Mouse (Mus musculus): ENCODE data around the gene Med19. TPM values are rescaled to one million over a fixed set of nuclear protein-coding genes. Genes with fewer than 3 reads are reported as not detected.

Gene Med19
- total and polyA plus RNA-seq, 3 experiments, result 6.8 to 14.2 (median 11.5) TPM

- Histone ChIP-seq H3K36me3 (ENCODE audit: control insufficient read depth, insufficient read depth, low read length) (peaks cover 62% of the 10 kb centered on the region), H3K9ac (ENCODE audit: low read depth, low read length) (no peak overlapping the region), H3K4me1 (ENCODE audit: control insufficient read depth, insufficient read depth, low read length) (peaks cover 25% of the 10 kb centered on the region), H3K27ac (no peak overlapping the region), H3K4me3 (no peak overlapping the region), H3K79me2 (replicated peaks; ENCODE audit: control insufficient read depth, insufficient read depth, low read length) (peaks cover 14% of the 10 kb centered on the region), H3K27me3 (ENCODE audit: control insufficient read depth, insufficient read depth, low read length) (no peaks in the 10 kb centered on the region)
- DNase-seq, result no peak
- WGBS, result 11% methylated on average over 1 of the region's 1 CpGs
- intact Hi-C loops (cut with DNase I), result no loop called here
- no peak for TF ChIP-seq POLR2A (IDR thresholded peaks at IDR 0.05; ENCODE audit: insufficient read depth, low read depth, low read length)
- no peak for TF ChIP-seq CTCF (IDR thresholded peaks at IDR 0.05)
- no peak for TF ChIP-seq EP300 (IDR thresholded peaks at IDR 0.05; ENCODE audit: insufficient read depth, low read depth, low read length)
These were observed 32.1 kb upstream of the Med19 start for GRCm38 (mm10) chr2:84646138-84646537.

GRCm38 (mm10) chr2:84647051-84647568, 31.1 kb upstream of the Med19 start:
- TF ChIP-seq EP300 (IDR thresholded peaks at IDR 0.05; ENCODE audit: insufficient read depth, low read depth, low read length), result no peak
- TF ChIP-seq POLR2A (IDR thresholded peaks at IDR 0.05; ENCODE audit: insufficient read depth, low read depth, low read length), result no peak
- no peak for TF ChIP-seq CTCF (IDR thresholded peaks at IDR 0.05)
- H3K4me1 ChIP-seq (ENCODE audit: control insufficient read depth, insufficient read depth, low read length), result peaks cover 17% of the 10 kb centered on the region
- DNase-seq, result no peak
- no peak overlapping the region for H3K27ac ChIP-seq
- 0 out of 2 replicates have a peak overlapping the region, but pooled peaks have one; percentile 9 for H3K9ac ChIP-seq (ENCODE audit: low read depth, low read length)
- intact Hi-C loops (cut with DNase I), result no loop called here
- 58% methylated on average over 6 of the region's 6 CpGs for whole genome bisulfite sequencing
- H3K4me3 ChIP-seq, result no peak overlapping the region
- no peaks in the 10 kb centered on the region for H3K27me3 ChIP-seq (ENCODE audit: control insufficient read depth, insufficient read depth, low read length)
- peaks cover 10% of the 10 kb centered on the region; the same call in 1 of the 2 replicates for H3K79me2 ChIP-seq (replicated peaks; ENCODE audit: control insufficient read depth, insufficient read depth, low read length)
- peaks cover 52% of the 10 kb centered on the region for H3K36me3 ChIP-seq (ENCODE audit: control insufficient read depth, insufficient read depth, low read length)

GRCm38 (mm10) chr2:84648369-84648768, 29.8 kb upstream of the Med19 start:
- H3K9ac ChIP-seq (ENCODE audit: low read depth, low read length), result peak overlapping the region; percentile 12
- peaks cover 40% of the 10 kb centered on the region for H3K36me3 ChIP-seq (ENCODE audit: control insufficient read depth, insufficient read depth, low read length)
- TF ChIP-seq CTCF (IDR thresholded peaks at IDR 0.05) (peak; percentile 46), POLR2A (IDR thresholded peaks at IDR 0.05; ENCODE audit: insufficient read depth, low read depth, low read length) (no peak)
- peak overlapping the region; percentile 85 for H3K27ac ChIP-seq
- H3K27me3 ChIP-seq (ENCODE audit: control insufficient read depth, insufficient read depth, low read length), result no peaks in the 10 kb centered on the region
- peaks cover 10% of the 10 kb centered on the region for H3K4me1 ChIP-seq (ENCODE audit: control insufficient read depth, insufficient read depth, low read length)
- WGBS, result 6% methylated on average over 6 of the region's 6 CpGs
- intact Hi-C loops (cut with DNase I), result no loop called here
- H3K79me2 ChIP-seq (replicated peaks; ENCODE audit: control insufficient read depth, insufficient read depth, low read length), result peaks cover 8% of the 10 kb centered on the region; the same call in 1 of the 2 replicates
- H3K4me3 ChIP-seq, result peak overlapping the region; percentile 63
- DNase-seq, result no peak

GRCm38 (mm10) chr2:84649674-84650073, 28.5 kb upstream of the Med19 start:
- peak overlapping the region; percentile 85 for H3K27ac ChIP-seq
- peak overlapping the region; percentile 68 for H3K9ac ChIP-seq (ENCODE audit: low read depth, low read length)
- WGBS, result under 1% methylated on average over 10 of the region's 10 CpGs
- H3K79me2 ChIP-seq (replicated peaks; ENCODE audit: control insufficient read depth, insufficient read depth, low read length), result peaks cover 8% of the 10 kb centered on the region; the same call in 1 of the 2 replicates
- no peak for TF ChIP-seq EP300 (IDR thresholded peaks at IDR 0.05; ENCODE audit: insufficient read depth, low read depth, low read length)
- no peak for TF ChIP-seq POLR2A (IDR thresholded peaks at IDR 0.05; ENCODE audit: insufficient read depth, low read depth, low read length)
- no peak for TF ChIP-seq CTCF (IDR thresholded peaks at IDR 0.05)
- peak overlapping the region; percentile 63 for H3K4me3 ChIP-seq
- peak; percentile 49 to 55 for DNase-seq
- H3K4me1 ChIP-seq (ENCODE audit: control insufficient read depth, insufficient read depth, low read length), result peaks cover 7% of the 10 kb centered on the region
- H3K36me3 ChIP-seq (ENCODE audit: control insufficient read depth, insufficient read depth, low read length), result peaks cover 30% of the 10 kb centered on the region
- no peaks in the 10 kb centered on the region for H3K27me3 ChIP-seq (ENCODE audit: control insufficient read depth, insufficient read depth, low read length)
- intact Hi-C loops (cut with DNase I), result loop anchor here (1.0 to 2.0 kb wide), 2 partner anchors 13 to 17 kb away; no protein-coding TSS in a partner anchor

GRCm38 (mm10) chr2:84650464-84651195, 27.6 kb upstream of the Med19 start, which contains the start of gene Ctnnd1:
TSS of gene Ctnnd1 (minus strand) at chr2:84650765.
- H3K9ac ChIP-seq (ENCODE audit: low read depth, low read length), result peak within 1 kb of the TSS; percentile 98
- peaks cover 24% of the 10 kb centered on the region for H3K36me3 ChIP-seq (ENCODE audit: control insufficient read depth, insufficient read depth, low read length)
- H3K4me1 ChIP-seq (ENCODE audit: control insufficient read depth, insufficient read depth, low read length), result peaks cover 7% of the 10 kb centered on the region
- no peaks in the 10 kb centered on the region for H3K27me3 ChIP-seq (ENCODE audit: control insufficient read depth, insufficient read depth, low read length)
- peak; percentile 83 to 89 for DNase-seq
- under 1% methylated on average over 15 of the region's 15 CpGs for WGBS
- intact Hi-C loops (cut with DNase I), result loop anchor here (2.0 kb wide), 1 partner anchor 18 kb away; no protein-coding TSS in a partner anchor
- TF ChIP-seq CTCF (IDR thresholded peaks at IDR 0.05) (no peak), POLR2A (IDR thresholded peaks at IDR 0.05; ENCODE audit: insufficient read depth, low read depth, low read length) (peak; percentile 98), EP300 (IDR thresholded peaks at IDR 0.05; ENCODE audit: insufficient read depth, low read depth, low read length) (peak; percentile 74; the same call in 1 of the 2 replicates)
- H3K4me3 ChIP-seq, result peak within 1 kb of the TSS; percentile 63
- H3K79me2 ChIP-seq (replicated peaks; ENCODE audit: control insufficient read depth, insufficient read depth, low read length), result peaks cover 8% of the 10 kb centered on the region; the same call in 1 of the 2 replicates
- H3K27ac ChIP-seq, result peak within 1 kb of the TSS; percentile 85

DNA sequence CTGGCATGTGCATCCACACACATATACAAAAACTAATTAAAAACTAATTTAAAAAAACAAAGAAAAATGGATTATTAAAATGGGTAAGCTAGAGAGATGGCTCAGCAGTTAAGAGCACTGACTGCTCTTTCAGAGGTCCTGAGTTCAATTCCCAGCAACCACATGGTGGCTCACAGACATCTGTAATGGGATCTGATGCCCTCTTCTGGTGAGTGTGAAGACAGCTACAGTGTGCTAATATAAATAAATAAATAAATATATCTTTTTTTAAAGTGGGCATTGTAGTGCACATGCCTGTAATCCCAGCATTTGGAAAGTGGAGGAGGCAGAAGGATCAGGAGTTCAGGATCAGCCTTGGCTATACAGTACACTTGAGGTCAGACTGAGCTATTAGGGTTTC, 24.8 kb upstream of the Med19 start:
- H3K4me1 ChIP-seq (ENCODE audit: control insufficient read depth, insufficient read depth, low read length), result no peaks in the 10 kb centered on the region; the same call in 1 of the 2 replicates
- no peaks in the 10 kb centered on the region for H3K27me3 ChIP-seq (ENCODE audit: control insufficient read depth, insufficient read depth, low read length)
- H3K27ac ChIP-seq, result no peak overlapping the region
- no peaks in the 10 kb centered on the region for H3K79me2 ChIP-seq (replicated peaks; ENCODE audit: control insufficient read depth, insufficient read depth, low read length)
- H3K36me3 ChIP-seq (ENCODE audit: control insufficient read depth, insufficient read depth, low read length), result no peaks in the 10 kb centered on the region
- no peak overlapping the region for H3K4me3 ChIP-seq
- TF ChIP-seq EP300 (IDR thresholded peaks at IDR 0.05; ENCODE audit: insufficient read depth, low read depth, low read length) (no peak), CTCF (IDR thresholded peaks at IDR 0.05) (peak; percentile 79)
- no peak overlapping the region for H3K9ac ChIP-seq (ENCODE audit: low read depth, low read length)
- intact Hi-C loops (cut with DNase I), result no loop called here
- no peak for DNase-seq
